Mouse (Mus musculus) spleen, embryonic (tissue): ENCODE data around the gene Tbcel.

Experiments used
- CTCF ChIA-PET: fragments of 350-600 bp; sonication (Branson Sonifier 250); formaldehyde crosslinking; loops from one replicate; lab custom pipeline; 2022; lab: Charles Lee

Tbcel gene

DNA sequence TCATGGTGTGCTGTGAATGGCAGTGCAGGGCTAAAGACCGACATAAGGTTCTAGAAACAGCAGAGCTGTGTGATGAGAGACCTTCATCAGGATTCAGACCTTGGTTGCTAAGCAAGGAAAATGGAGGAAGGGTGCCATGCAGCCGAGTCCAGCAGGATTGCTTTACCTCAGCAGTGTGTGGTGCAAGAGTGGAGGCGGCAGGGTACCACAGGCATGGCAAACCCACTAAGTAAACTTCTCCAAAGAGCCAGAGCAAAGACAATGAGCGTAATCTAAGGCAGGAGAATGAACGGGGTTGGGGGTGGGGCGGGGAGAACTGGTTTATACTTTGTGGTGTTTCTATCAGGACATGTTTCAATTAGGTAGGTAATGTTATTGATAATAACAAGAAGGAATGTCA lies 58.6 kb downstream of the Tbcel start:
- CTCF ChIA-PET = no interaction called here

DNA sequence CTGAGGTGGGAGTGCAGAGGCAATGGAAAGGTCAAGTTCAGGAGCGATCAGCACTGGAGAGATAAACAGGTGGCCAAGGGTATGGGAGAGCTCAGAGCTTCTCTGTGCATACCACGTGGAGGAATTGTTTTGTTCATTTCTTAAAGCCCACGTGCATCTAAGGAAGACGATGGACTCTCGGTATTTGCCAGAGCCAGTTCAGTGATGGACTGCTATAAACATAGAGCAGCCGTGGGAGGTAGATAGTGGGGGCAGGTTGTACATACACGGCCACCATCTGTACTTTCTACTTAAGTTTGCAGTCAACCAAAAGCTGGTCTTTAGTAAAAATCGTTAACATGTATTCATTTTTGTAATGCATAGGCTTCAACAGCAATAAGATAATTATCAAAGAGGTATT lies 65.5 kb downstream of the Tbcel start:
- CTCF ChIA-PET = interaction anchor here (0.5 kb wide), 1 partner anchor 37 kb away, joined by 3 read pairs; no protein-coding TSS in a partner anchor

DNA sequence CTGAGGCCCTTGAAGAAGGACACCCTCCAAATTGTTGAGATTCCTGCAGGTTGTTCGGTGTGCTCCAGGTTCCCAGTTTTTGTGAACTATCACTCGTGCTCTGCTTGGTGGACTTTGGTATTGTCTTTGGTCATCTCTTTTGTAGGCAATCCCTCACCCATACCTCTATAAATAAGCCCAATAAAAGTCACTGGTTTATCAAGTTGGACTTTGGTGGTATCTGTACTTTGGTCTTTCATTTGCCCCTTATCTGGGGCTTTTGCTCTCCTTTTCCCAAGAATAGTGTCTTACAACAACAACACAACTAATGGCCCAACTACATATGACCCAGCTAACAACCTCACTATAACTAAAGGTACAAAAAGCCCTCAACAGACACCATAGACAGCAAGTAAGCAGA lies 66.4 kb downstream of the Tbcel start:
- CTCF ChIA-PET = no interaction called here

DNA sequence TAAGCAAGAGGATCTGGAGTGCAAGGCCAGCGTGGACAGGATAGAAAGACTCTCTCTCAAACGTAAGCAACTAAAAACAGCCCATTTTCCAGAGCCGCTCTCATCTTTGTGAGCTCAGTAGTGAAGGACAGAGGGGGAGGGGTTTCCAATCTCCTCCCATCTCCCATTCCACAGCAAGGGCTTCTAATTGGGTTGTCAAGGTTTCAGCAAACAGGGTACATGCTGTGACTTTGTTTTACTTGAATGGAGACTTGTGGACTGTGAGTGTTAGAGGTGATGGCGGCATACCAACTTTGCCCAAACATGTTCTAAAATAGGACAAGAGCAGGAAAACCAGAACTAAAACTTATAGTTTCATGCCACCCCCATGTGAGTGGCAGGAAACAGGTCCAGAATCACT lies 68.2 kb downstream of the Tbcel start:
- CTCF ChIA-PET = no interaction called here

DNA sequence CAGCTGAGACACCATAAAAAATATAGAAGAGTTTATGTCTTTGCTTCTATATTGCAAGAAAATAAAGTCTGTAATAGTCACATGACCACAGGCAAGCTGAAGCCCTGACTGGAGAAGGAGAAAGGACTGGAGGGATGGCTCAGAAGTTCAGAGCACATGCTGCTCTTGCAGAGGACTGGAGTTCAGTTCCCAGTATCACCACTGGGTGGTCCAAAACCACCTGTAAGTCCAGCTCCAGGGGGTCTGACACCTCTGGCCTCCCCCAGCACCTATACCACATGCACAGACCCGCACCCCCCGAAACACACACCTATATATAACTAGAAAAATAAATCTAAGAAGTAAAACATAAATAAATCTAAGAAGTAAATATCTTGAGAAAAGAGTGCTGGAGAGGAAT lies 75.5 kb downstream of the Tbcel start:
- CTCF ChIA-PET = no interaction called here

DNA sequence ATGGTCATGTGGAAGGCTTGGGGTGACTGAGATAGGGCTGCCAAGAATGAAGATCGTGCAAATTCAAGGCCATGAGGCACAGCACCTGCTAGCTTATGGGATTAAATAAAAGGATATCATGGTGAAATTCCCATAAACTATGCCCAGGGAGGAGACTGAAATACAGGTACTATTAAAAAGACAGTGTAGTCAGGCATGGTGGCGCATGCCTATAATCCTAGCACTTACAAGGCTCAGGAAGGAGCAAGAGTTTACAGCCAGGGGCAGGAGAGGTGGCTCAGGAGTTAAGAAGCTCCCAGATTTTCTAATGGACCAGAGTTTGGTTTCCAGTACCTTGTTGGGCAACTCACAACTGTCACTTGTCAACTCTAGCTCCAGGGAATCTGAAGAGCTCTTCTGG lies 76.0 kb downstream of the Tbcel start:
- CTCF ChIA-PET = no interaction called here

DNA sequence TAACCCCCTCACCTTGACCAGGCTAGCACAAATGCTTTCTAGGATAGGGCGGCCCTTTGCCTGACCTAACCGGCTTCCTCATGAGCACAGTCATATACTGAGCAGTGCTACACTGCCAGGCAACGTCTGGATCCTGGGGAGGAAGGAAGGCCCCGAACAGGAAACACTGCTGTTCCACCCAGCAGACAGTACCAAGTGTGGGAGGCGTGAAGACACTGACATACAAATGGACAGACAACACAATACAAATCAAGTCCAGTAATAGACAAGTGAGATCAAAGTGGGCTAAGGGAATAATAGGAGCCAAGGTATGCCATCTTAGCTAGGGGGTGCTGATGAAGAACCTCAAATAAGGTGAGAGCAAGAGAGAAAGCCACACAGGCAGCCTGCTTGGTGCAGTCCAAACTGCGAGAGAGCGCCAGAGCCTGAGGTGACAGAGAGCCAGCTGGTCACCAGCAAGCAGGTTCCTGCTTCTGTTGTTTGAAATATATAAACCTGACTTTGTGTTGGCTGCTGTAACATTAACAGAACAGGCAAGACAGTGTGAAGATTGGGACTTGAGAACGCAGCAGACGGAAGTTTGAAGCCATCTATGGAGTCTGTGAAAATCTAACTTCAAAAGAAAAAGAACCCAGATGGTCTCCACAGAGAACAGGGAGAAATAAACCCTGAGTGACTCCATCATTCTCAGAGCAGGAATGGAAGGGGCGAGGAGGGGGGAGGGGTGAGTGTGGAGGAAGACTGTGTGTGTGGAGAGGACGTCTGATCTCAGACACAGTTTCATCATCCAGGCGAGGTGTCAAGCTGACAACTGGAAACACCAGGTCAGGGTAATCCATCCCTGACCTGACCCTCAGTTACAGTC lies 79.3 kb downstream of the Tbcel start:
- CTCF ChIA-PET = no interaction called here

DNA sequence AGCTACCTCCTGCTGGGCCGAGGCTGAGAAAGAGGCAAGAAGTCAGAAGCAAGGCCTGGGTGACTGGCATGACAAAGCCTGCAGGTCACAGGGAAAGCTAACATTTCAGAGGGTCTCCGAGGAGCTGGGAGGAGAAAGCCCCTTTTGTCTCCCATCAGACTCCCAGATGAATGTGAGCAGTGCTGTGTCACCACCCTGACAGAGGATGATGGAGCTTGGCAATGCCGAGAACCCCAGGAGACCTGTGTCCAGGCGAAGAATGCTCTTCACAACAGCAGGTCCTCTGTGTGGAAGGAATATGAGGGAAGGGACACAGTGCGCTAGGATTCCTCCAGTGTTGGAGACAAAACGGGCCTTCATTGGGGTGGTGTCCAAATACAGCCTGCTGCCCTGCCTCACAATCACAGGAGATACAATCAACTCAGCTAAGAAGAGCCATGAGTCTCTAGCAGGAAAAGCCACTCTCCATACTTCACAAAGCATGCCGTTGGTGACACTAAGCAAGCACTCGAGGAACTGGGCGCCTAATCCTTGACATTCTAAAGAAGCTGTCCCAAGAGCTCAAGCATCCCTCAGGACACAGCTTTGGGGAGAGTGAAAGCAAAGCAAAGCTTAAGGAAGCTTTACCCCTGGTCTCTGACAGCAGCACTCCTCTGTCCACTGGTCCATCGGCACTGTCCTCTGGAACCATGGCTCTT lies 80.8 kb downstream of the Tbcel start:
- CTCF ChIA-PET = interaction anchor here (0.6 kb wide), 1 partner anchor 307 kb away, joined by 8 read pairs; no protein-coding TSS in a partner anchor

DNA sequence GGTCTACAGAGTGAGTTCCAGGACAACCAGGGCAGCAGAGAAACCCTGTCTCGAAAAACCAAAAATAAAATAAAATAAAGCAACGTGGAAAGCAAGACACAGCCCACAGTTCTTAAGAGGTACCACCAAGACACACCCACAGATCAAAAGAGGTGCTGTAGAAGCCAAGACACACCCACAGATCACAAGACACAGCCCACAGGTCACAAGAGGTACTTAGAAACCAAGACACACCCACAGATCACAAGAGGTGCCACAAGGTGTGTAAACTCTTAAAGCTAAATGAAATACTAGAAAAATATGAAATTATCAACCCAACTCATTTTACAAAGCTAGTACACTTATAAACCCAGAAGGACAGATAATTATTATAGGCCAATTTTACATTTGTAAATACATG lies 84.0 kb downstream of the Tbcel start:
- CTCF ChIA-PET = no interaction called here

DNA sequence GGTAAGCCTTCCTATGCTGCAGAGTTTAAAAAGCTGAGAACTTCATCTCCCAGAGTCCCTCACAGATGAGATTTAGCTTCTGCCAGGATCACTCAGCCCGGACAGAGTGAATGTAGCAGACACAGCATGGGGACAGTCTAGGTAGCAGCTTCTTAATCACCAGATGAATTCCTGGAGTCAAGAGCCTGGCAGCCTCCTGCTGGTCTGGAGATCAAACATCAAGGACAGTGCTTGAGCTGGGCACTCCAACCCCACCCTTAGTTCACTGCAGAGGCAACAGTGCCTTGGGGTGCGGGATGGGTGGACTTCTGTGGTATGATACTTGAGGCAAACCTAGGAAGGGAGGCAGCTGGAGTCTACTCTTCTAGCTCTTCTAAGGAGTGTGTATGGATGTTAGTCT lies 87.9 kb downstream of the Tbcel start:
- CTCF ChIA-PET = no interaction called here

DNA sequence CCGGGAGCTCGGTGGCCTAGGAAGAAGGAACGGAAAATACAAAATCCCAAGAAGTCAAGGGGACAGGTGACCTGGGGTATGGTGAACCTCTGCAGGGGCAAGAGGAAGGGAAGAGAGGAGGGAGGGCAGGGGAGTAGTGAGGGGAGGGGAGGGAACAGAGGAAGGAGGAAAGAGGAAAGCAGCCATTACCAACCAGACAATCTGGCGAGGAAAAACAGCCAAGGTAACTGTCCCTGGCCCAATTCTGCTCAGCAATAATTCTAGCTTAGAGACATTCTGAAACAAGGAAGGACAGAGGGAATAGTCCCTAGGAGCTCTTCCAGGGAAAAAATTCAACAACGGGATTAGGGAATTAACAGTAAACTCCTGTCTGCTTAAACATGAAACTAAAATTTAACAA lies 88.8 kb downstream of the Tbcel start:
- CTCF ChIA-PET = no interaction called here

DNA sequence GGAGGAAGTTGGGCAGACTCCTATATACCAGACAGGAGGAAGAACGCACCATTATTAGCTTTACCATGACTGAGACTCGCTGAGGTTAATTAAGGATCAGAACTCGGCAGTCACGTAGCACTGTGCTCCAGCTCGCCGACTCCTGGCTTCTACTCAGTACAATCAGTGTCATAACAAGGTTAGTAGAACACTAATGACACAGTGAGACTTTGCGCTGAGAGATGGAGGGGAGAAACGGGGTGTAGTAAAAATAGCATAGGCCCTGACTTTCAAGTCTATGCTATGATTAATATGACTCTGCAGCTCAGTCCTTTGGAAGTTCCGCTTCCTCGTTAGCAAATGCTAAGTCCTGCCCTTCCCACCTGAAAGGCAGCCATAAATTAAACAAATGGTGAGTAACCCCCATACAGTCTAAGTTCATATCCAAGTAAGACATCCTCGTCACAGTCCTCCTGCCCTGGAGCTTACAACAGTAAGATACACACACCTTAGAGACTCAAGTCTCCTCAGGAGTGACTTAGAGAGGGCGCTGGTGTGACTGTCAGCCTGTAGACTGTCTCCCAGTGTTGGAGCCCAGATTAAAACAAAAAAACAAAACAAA lies 90.2 kb downstream of the Tbcel start:
- CTCF ChIA-PET = no interaction called here

DNA sequence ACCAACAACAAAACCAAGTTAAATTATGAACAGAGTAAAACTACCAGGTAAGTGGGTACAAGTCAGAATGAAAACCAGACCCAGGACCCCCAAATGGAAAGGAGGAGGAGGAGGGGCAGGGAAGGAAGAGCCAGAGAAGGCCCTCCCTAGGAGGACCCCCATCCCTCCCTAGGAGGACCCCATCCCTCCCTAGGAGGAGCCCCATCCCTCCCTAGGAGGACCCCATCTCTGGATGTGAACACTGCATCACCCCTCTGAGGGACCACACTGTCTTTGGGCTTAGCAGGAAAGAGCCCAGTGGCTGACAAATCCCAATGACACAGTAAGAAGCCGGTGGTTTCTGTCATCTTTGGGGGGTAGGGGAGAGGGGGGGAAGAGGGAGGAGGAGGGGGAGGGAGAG lies 92.4 kb downstream of the Tbcel start:
- CTCF ChIA-PET = no interaction called here

DNA sequence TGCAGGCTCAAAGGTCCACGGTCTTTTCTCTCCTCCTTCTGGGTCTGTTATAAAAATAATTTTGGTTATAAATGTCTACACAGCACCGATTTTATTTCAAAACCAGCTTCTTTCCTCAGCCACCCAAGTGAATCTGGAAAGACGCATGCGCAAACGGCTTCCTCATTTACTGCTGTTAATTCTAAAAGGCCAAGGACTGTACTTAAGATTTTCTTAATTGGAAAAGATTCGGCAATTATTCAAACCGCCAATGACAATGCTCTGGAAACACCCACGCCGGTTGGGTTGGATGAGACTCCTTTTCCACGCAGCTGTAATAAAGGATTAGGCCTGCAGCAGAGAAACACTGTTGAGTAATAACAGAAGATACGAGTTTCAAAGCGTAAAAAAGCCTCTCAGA lies 94.3 kb downstream of the Tbcel start:
- CTCF ChIA-PET = no interaction called here

DNA sequence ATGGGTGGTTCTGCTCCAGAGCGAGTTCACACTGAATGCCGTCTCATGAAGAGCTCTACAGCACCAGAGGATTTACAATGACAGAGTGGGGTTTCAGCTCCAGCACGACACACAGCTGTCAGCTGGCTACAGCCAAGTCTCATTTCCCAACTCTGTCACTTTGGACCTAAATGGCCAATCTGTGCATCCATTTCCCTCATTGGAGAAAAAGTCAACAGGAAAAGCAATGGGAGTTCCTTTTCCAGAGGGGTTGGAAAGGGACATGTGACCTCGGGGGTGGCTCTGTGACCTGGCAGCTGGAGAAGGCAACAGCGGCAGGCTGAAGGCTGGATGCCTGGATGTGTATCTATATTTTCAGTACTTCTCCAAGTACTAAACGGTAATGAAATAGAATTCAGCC lies 96.3 kb downstream of the Tbcel start:
- CTCF ChIA-PET = no interaction called here

DNA sequence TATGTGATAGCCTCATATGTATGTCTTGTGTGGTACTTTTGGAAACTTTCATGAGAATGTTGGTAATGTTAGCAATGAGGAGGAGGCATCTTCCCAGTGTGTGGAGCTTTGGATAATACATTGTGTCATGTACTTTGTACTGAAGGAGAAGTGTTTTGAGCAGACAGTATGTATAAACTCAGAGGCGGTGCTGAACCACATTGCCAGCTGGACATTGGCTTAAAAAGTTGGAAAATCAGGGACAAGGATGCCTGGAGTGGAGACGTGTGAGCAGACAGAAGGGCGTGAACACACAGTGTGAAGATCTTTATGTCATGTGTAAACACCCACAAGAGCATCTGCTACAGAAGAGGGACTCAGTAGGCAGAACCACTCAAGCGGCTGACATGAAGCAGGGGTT lies 101.9 kb downstream of the Tbcel start:
- CTCF ChIA-PET = interaction anchor here (0.7 kb wide), 1 partner anchor 36 kb away, joined by 3 read pairs; no protein-coding TSS in a partner anchor

DNA sequence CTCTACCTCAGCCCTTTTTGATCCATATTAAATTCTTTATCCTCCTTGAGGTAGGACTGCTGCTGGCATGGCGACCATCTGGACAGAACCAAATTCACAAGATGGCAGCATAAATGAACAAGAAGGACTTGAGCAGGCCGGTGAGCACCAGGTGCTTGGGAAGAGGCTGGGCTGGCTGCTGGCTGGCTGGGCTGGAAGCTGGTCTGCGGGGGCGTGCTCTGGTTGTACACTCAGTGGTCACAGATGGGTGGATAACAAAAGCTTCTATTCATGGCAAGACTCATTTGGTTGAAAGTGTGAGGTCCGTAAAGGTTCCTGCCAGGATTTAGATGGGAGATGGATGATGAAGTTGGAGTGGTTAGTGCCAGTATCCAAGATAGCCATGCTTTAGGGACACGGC lies 106.1 kb downstream of the Tbcel start:
- CTCF ChIA-PET = no interaction called here

DNA sequence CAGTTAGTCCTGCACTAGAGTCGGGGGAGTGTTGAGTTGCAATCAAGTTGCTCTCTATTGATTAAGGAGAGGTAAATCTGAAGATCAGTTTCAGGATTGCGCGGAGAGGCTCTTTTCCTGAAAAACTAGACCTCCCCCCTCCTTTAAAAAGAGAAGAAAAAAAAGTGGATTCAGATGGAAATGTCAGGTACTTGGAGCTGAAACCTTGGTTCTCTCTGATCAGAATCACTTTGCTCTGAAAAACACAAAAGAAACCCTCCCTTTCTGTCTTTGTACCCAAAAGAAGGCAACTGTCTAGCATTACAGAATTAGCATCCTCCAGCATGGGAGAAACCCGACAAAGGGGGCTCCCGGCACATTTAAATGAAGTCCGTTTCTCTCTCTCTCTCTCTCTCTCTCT lies 107.8 kb downstream of the Tbcel start, which contains the start of gene Tecta:
Tecta (minus strand) TSS at position 101 of the 400 bp plus-strand sequence.
- CTCF ChIA-PET = no interaction called here

DNA sequence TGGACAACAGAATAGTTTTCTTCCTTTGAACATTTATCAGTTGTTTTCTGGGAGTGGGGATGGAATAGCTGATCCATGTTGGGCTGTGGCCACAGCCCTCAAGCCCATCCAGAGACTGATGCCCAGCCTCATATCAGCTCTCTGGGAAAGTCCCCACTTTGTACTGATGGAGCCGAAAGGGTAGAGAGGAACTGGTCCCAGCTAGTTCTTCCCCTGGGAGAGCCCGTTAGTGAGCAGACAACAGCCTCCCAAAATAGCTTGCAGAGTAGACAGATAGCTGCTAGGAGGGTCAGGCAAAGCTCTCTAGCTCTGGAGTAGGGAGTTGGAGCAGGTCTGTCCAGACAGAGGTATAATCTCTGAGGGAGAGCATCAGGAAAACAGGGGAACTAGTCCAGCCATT lies 111.5 kb downstream of the Tbcel start:
- CTCF ChIA-PET = interaction anchor here (0.6 kb wide), 1 partner anchor 80 kb away, joined by 3 read pairs; no protein-coding TSS in a partner anchor

DNA sequence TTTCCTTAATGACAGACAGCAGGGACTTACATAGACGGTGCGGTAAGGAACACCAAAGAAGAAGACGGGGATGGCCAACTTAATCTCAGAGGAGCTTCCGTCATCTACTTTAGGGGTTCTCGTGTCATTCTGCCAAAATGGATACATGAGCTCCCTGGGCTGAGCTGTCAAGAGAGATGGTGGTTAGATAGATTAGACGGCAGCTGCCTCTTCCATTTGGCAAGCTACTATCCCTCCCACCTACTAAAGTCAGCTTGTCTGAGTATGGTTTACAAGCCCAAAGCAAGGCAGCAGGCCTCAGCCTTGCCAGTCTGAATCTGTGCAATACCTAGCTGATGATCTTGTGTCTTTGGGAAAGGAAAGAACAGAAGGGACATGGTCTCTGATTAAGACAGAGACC lies 112.7 kb downstream of the Tbcel start:
- CTCF ChIA-PET = no interaction called here

DNA sequence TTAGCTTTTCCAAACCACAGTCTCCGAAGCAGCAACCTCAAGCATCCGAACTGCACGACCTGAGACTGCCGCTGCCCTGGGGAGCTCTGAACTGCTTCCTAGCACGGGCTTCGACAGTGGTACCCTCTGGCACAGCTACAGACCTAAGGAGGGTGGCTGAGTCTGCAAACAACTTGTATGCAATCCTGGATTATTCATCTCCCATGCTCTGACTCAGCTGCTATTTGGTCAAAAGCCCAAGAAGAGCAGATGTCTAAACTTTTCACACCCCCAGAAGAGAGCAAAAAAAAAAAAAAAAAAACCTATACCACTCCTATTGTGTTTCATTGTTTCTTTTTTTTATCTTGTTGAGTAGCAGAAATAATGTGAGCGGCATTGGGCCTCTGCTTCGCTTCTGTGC lies 113.3 kb downstream of the Tbcel start:
- CTCF ChIA-PET = no interaction called here

DNA sequence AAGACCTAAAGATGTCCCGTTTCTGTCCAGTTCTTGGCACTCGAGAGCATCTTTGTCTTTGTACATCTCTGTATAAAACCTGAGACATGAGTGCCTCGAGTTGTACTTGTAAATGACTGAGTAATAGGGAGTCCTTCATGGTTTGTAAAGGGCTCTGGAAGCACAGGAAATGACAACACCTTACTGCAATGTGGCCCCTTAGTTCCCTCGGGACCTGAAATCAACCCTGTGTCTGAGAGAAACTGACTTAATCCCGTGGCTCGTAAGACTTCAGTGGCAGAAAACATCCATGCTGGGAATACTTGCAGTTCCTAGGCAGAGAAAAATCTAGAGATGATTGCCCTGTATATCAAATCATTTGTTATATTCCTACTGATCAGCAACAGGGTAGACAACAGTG lies 114.7 kb downstream of the Tbcel start:
- CTCF ChIA-PET = no interaction called here

DNA sequence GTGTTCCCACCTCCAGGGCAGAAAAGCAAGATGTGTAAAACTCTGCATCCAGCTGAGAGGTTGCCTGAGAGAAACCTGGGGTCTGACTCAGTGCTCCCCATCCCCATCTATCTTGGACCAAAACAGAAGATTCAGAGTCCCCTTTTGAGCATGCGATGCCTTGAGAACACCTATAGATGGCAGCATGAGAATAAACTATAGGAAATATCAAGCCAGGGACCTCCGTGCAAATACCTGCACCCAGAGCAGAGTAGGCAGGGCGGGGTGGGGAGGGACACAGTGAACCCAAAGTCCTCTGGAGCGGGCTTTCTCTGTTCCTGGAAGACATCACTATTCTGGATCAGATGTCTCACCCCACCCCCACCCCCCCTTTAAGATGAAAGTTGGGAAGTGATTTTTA lies 119.1 kb downstream of the Tbcel start:
- CTCF ChIA-PET = no interaction called here
